Mouse (Mus musculus) embryo, embryonic 11 days (tissue): ENCODE data around the gene Gm5294.

Experiments used
- DNase-seq: peaks from one replicate; pipeline ENCODE4 v3.0.0-alpha.2; 2015

Gm5294 gene

GRCm38 (mm10) chr5:138819780-138820179 is at the start of gene Gm5294:
TSS of gene Gm5294 (plus strand) at chr5:138820080.
- peak; percentile 14 for DNase-seq

- DNase-seq, result no peak
Observed at GRCm38 (mm10) chr5:138775096-138775495, 44.8 kb upstream of the Gm5294 start.

GRCm38 (mm10) chr5:138776346-138776745 is 43.5 kb upstream of the Gm5294 start:
- DNase-seq, result no peak

- peak; percentile 61 for DNase-seq
Observed at GRCm38 (mm10) chr5:138778731-138779463, 41.0 kb upstream of the Gm5294 start.

- no peak for DNase-seq
Observed at GRCm38 (mm10) chr5:138779655-138780054, 40.2 kb upstream of the Gm5294 start.

- DNase-seq, result no peak
Observed at GRCm38 (mm10) chr5:138782697-138783096, 37.2 kb upstream of the Gm5294 start.

GRCm38 (mm10) chr5:138783181-138783580 is 36.7 kb upstream of the Gm5294 start:
- no peak for DNase-seq

GRCm38 (mm10) chr5:138785986-138786515 is 33.8 kb upstream of the Gm5294 start:
- DNase-seq, result no peak

- DNase-seq, result no peak
Observed at GRCm38 (mm10) chr5:138787648-138788047, 32.2 kb upstream of the Gm5294 start.

- no peak for DNase-seq
Observed at GRCm38 (mm10) chr5:138788481-138789211, 31.2 kb upstream of the Gm5294 start.

GRCm38 (mm10) chr5:138790954-138791480 is 28.9 kb upstream of the Gm5294 start:
- no peak for DNase-seq

- no peak for DNase-seq
Observed at GRCm38 (mm10) chr5:138801588-138802116, 18.2 kb upstream of the Gm5294 start.

- no peak for DNase-seq
Observed at GRCm38 (mm10) chr5:138804286-138804685, 15.6 kb upstream of the Gm5294 start.

GRCm38 (mm10) chr5:138809767-138810166 is 10.1 kb upstream of the Gm5294 start:
- DNase-seq, result no peak

- DNase-seq, result peak; percentile 27
Observed at GRCm38 (mm10) chr5:138820717-138821332, 945 bp downstream of the Gm5294 start.

GRCm38 (mm10) chr5:138825090-138825489 is 5.2 kb downstream of the Gm5294 start:
- DNase-seq, result no peak

GRCm38 (mm10) chr5:138833406-138833805 is 13.5 kb downstream of the Gm5294 start:
- no peak for DNase-seq

GRCm38 (mm10) chr5:138834910-138835309 is 15.0 kb downstream of the Gm5294 start:
- DNase-seq, result no peak

GRCm38 (mm10) chr5:138840981-138841380 is 21.1 kb downstream of the Gm5294 start:
- DNase-seq, result no peak

GRCm38 (mm10) chr5:138843168-138843824 is 23.4 kb downstream of the Gm5294 start:
- no peak for DNase-seq

GRCm38 (mm10) chr5:138846506-138846905 is 26.6 kb downstream of the Gm5294 start:
- no peak for DNase-seq

- DNase-seq, result peak; percentile 91
Observed at GRCm38 (mm10) chr5:138848102-138848501, 28.2 kb downstream of the Gm5294 start.
